Mouse (Mus musculus): ENCODE results near the gene Gm49320.

The Gm49320 gene

GRCm38 (mm10) chr8:4206182-4207015 lies 32.3 kb upstream of the Gm49320 start:
- no peak for TF ChIP-seq CTCF (conservative IDR thresholded peaks at IDR 0.05; ENCODE audit: low read length)
- TF ChIP-seq NANOG (IDR thresholded peaks at IDR 0.05; ENCODE audit: borderline replicate concordance, low read length), result no peak
- Histone ChIP-seq H3K4me3 (replicated peaks; ENCODE audit: low read length) (peak overlapping the region; percentile 71), H3K27me3 (ENCODE audit: insufficient read depth, low read length) (peaks cover 100% of the 10 kb centered on the region), H3K36me3 (ENCODE audit: insufficient read depth, low read length) (no peaks in the 10 kb centered on the region), H3K4me1 (replicated peaks; ENCODE audit: low read depth, low read length) (peaks cover 38% of the 10 kb centered on the region), H3K9me3 (ENCODE audit: low read length) (peaks cover 15% of the 10 kb centered on the region)

DNA sequence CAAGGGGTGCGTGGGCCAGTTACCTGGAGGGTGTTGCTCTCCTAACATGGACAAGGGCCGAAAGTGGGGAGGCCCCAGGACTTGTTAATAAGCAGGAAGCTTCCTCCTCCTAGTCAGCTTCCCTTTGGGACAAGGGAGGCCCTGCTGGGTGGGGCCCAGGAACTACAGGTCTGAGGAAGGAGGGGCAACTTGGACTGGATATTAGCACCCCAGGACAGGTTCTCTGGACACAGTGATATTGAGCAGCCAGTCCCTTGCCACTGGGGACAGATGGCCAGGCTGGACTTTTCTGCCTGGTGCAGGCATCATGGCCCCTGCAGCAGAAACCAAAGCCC lies 31.7 kb upstream of the Gm49320 start:
- H3K4me3 ChIP-seq (replicated peaks; ENCODE audit: low read length), result peak overlapping the region; percentile 71; the same call in 1 of the 2 replicates

DNA sequence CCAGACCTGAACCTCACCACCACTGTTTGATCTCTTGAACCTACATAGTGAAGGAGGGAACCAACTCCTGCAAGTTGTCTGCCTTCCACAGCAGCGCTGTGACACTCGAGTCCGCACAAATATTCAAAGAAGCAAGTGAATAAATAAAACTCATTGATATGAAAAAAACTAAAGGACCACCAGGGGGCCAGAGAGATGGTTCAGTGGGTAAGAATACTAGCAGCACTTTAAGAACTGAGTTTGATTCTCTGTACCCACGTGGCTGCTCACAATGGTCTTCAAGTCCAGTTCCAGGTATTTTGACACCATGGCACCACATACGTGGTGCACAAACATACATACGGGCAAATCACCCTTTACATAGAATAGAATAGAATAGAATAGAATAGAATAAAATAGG lies 27.6 kb upstream of the Gm49320 start:
- H3K4me1 ChIP-seq (replicated peaks; ENCODE audit: low read depth, low read length), result peaks cover 53% of the 10 kb centered on the region
- H3K27me3 ChIP-seq (ENCODE audit: insufficient read depth, low read length), result peaks cover 90% of the 10 kb centered on the region
- H3K4me3 ChIP-seq (replicated peaks; ENCODE audit: low read length), result no peak overlapping the region
- no peaks in the 10 kb centered on the region for H3K36me3 ChIP-seq (ENCODE audit: insufficient read depth, low read length)
- H3K9me3 ChIP-seq (ENCODE audit: low read length), result peaks cover 15% of the 10 kb centered on the region
- TF ChIP-seq CTCF (conservative IDR thresholded peaks at IDR 0.05; ENCODE audit: low read length) (no peak), NANOG (IDR thresholded peaks at IDR 0.05; ENCODE audit: borderline replicate concordance, low read length) (no peak), POU5F1 (IDR thresholded peaks at IDR 0.05; ENCODE audit: borderline replicate concordance, low read length) (no peak)

More for the DNA sequence above, 31.7 kb upstream of the Gm49320 start:
- Histone ChIP-seq H3K36me3 (ENCODE audit: insufficient read depth, low read length) (no peaks in the 10 kb centered on the region), H3K27me3 (ENCODE audit: insufficient read depth, low read length) (peaks cover 97% of the 10 kb centered on the region), H3K9me3 (ENCODE audit: low read length) (peaks cover 15% of the 10 kb centered on the region), H3K4me1 (replicated peaks; ENCODE audit: low read depth, low read length) (peaks cover 36% of the 10 kb centered on the region)
- no peak for TF ChIP-seq CTCF (conservative IDR thresholded peaks at IDR 0.05; ENCODE audit: low read length)
- TF ChIP-seq NANOG (IDR thresholded peaks at IDR 0.05; ENCODE audit: borderline replicate concordance, low read length), result no peak
- no peak for TF ChIP-seq POU5F1 (IDR thresholded peaks at IDR 0.05; ENCODE audit: borderline replicate concordance, low read length)

GRCm38 (mm10) chr8:4212809-4213209 lies 25.9 kb upstream of the Gm49320 start:
- Histone ChIP-seq H3K27me3 (ENCODE audit: insufficient read depth, low read length) (peaks cover 85% of the 10 kb centered on the region), H3K36me3 (ENCODE audit: insufficient read depth, low read length) (no peaks in the 10 kb centered on the region), H3K9me3 (ENCODE audit: low read length) (peaks cover 15% of the 10 kb centered on the region), H3K4me3 (replicated peaks; ENCODE audit: low read length) (peak overlapping the region; percentile 61), H3K4me1 (replicated peaks; ENCODE audit: low read depth, low read length) (peaks cover 47% of the 10 kb centered on the region)
- TF ChIP-seq POU5F1 (IDR thresholded peaks at IDR 0.05; ENCODE audit: borderline replicate concordance, low read length), result no peak
- TF ChIP-seq CTCF (conservative IDR thresholded peaks at IDR 0.05; ENCODE audit: low read length), result no peak
- no peak for TF ChIP-seq NANOG (IDR thresholded peaks at IDR 0.05; ENCODE audit: borderline replicate concordance, low read length)

- H3K9me3 ChIP-seq (ENCODE audit: low read length), result peaks cover 15% of the 10 kb centered on the region
- H3K4me3 ChIP-seq (replicated peaks; ENCODE audit: low read length), result peak overlapping the region; percentile 61
- H3K27me3 ChIP-seq (ENCODE audit: insufficient read depth, low read length), result peaks cover 84% of the 10 kb centered on the region
- peaks cover 47% of the 10 kb centered on the region for H3K4me1 ChIP-seq (replicated peaks; ENCODE audit: low read depth, low read length)
- TF ChIP-seq CTCF (conservative IDR thresholded peaks at IDR 0.05; ENCODE audit: low read length), result no peak
- TF ChIP-seq NANOG (IDR thresholded peaks at IDR 0.05; ENCODE audit: borderline replicate concordance, low read length), result no peak
- TF ChIP-seq POU5F1 (IDR thresholded peaks at IDR 0.05; ENCODE audit: borderline replicate concordance, low read length), result no peak
- no peaks in the 10 kb centered on the region for H3K36me3 ChIP-seq (ENCODE audit: insufficient read depth, low read length)
Measured at GRCm38 (mm10) chr8:4213210-4214005, 25.3 kb upstream of the Gm49320 start.

DNA sequence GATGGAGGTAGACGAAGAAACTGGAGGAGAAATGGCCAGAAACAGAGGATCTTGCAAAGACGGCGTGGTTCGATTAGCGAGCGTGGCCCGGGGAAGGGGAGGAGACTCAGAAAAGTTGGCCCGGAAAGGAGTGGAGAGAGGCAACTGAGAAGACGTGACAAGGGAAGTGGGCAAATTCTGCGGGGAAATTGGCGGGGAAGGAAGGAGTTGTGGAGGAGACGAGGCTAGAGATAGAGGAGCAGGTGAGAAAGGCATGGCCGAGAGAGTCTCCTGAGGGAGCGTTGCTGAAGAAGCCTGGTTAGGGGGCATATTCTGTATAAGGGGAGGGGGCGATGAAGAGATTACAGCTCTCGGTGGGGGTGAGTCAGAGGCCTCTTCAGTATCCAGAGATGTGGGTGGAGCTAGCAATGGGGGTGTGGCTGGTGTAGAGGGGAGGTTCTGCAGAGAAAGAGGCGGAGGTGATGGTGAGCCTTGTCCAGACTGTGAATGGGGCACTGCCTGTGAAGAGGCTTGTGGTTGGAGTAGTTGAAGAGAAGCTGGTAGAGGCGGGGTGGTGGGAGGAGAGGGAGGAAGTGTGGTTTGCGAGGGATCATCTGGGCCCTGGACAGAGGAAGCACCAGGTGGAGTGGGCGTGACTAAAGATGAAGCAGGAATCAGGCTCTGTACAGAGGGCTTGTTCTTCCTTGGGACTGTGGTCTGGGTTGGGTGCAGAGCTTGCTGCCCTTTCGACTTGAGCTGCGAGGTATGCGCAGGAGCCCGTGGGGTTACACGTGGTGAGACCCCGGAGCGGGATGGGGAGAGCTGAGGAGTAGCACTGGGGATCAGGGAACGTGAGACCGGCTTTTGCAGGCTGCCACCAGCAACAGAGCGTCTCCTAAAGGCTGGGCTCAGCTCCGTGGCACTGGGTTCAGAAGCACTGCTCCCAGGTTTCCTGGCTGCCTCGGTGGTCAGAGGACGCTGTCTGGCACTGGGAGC lies 24.4 kb upstream of the Gm49320 start:
- H3K4me3 ChIP-seq (replicated peaks; ENCODE audit: low read length), result peak overlapping the region; percentile 61
- no peak for TF ChIP-seq NANOG (IDR thresholded peaks at IDR 0.05; ENCODE audit: borderline replicate concordance, low read length)
- no peak for TF ChIP-seq CTCF (conservative IDR thresholded peaks at IDR 0.05; ENCODE audit: low read length)
- TF ChIP-seq POU5F1 (IDR thresholded peaks at IDR 0.05; ENCODE audit: borderline replicate concordance, low read length), result no peak
- H3K36me3 ChIP-seq (ENCODE audit: insufficient read depth, low read length), result no peaks in the 10 kb centered on the region

DNA sequence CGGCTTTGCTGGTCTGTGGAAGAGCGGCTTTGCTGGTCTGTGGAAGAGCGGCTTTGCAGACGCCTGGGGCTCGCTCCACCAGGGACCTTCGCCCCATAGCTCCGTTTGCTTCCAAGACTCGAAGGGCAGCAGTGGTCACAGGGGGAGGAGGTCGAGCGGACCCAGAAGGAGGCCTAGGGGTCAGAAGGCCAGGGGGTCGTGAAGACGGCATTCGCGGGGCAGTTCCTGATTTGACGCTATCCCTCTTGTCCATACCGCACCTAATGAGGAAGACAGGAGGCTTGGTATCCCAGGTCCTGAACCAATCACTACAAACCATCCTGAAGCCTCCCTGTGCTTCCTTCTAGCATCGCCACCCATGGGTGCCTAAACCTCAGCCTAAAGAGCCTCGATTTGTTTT lies 22.4 kb upstream of the Gm49320 start:
- Histone ChIP-seq H3K4me3 (replicated peaks; ENCODE audit: low read length) (peak overlapping the region; percentile 87), H3K36me3 (ENCODE audit: insufficient read depth, low read length) (no peaks in the 10 kb centered on the region), H3K9me3 (ENCODE audit: low read length) (no peaks in the 10 kb centered on the region), H3K4me1 (replicated peaks; ENCODE audit: low read depth, low read length) (peaks cover 38% of the 10 kb centered on the region), H3K27me3 (ENCODE audit: insufficient read depth, low read length) (peaks cover 67% of the 10 kb centered on the region)
- TF ChIP-seq CTCF (conservative IDR thresholded peaks at IDR 0.05; ENCODE audit: low read length) (no peak), POU5F1 (IDR thresholded peaks at IDR 0.05; ENCODE audit: borderline replicate concordance, low read length) (no peak), NANOG (IDR thresholded peaks at IDR 0.05; ENCODE audit: borderline replicate concordance, low read length) (no peak)

More for the DNA sequence above, 24.4 kb upstream of the Gm49320 start:
- H3K4me1 ChIP-seq (replicated peaks; ENCODE audit: low read depth, low read length), result peaks cover 47% of the 10 kb centered on the region
- peaks cover 78% of the 10 kb centered on the region for H3K27me3 ChIP-seq (ENCODE audit: insufficient read depth, low read length)
- H3K9me3 ChIP-seq (ENCODE audit: low read length), result peaks cover 10% of the 10 kb centered on the region

Data from E14TG2a.4 (cell line).